Mouse (Mus musculus) cortical plate, adult 2 months (tissue): ENCODE results near the gene Plagl1.

ENCODE experiments used
- CTCF ChIP-seq: fragments of 200-500 bp; IDR thresholded peaks from 2 replicates; pipeline ENCODE4 v1.5.1; 2011; ENCODE audit warnings: mild to moderate bottlenecking, control low read depth, low read length; ENCODE audit not compliant: insufficient read depth; ENCODE audit errors: extremely low read depth
- POLR2A ChIP-seq: fragments of 200-500 bp; IDR thresholded peaks from 2 replicates; pipeline ENCODE4 v1.6.1; 2011; ENCODE audit warnings: mild to moderate bottlenecking, low read length, control low read depth; ENCODE audit not compliant: insufficient read depth; ENCODE audit errors: extremely low read depth

DNA sequence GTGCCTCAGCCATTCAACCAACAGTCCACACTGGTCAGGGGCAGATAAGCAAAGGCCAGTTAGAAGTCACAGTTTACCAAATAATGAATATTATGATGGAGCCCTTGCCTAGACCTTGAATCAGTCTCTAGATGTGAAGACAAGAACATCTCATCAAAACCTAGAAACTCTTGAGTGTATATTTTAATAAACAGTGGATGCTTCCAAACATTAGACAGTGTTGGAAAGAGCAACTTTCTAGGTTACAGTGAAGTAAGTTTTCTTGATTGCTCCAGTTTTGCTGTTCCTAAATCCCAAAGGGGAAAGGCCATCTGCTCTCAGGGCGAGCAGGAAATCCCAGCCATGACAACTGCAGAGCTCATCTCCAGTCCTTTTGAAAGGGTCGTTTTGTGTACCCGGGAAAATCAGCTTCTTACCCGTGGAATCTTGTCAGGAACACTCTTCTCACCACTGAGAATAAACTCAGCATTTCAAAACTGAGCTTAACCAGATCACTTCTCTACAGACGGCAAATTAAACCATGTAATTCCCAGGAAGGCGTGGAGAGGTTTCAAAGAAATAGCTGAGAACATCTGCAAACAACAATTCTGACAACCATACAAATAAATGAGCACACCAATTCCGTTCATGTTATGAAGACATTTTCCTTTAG, 117.8 kb downstream of the Plagl1 start, which contains the start of gene Zc2hc1b:
- TF ChIP-seq CTCF: no peak
- TF ChIP-seq POLR2A: no peak
